Mouse (Mus musculus) heart, postnatal 0 days (tissue): ENCODE data around the gene Scube2. TPM values are rescaled to one million over a fixed set of nuclear protein-coding genes. Genes with fewer than 3 reads are reported as not detected.

Experiments used
- ATAC-seq: fragments of 200-750 bp; cut with Nextera tagmentation; 2 replicates; pipeline ENCODE4 v1.8.0; 2017; ENCODE audit warnings: low read depth, moderate number of reproducible peaks, moderate library complexity; ENCODE audit not compliant: insufficient read depth
- DNase-seq: peaks from one replicate; pipeline ENCODE4 v3.0.0-alpha.2; 2016; ENCODE audit warnings: low spot score
- H3K27ac ChIP-seq: fragments of 300-500 bp; sonication (generic); 2 replicates; pipeline ENCODE4 v1.5.1; 2014; ENCODE audit warnings: low read depth, mild to moderate bottlenecking
- H3K27me3 ChIP-seq: fragments of 300-500 bp; sonication (generic); 2 replicates; pipeline ENCODE4 v1.6.1; 2014; ENCODE audit warnings: low read length, mixed read lengths; ENCODE audit not compliant: control insufficient read depth, insufficient read depth
- H3K36me3 ChIP-seq: fragments of 300-500 bp; sonication (generic); replicated peaks from 2 replicates; pipeline ENCODE4 v1.6.1; 2014; ENCODE audit warnings: low read length, mixed read lengths; ENCODE audit not compliant: control insufficient read depth, insufficient read depth
- H3K4me1 ChIP-seq: fragments of 300-500 bp; sonication (generic); 2 replicates; pipeline ENCODE4 v1.6.1; 2014; ENCODE audit warnings: antibody characterized with exemption; ENCODE audit not compliant: control insufficient read depth, insufficient read depth
- H3K4me2 ChIP-seq: fragments of 300-500 bp; sonication (generic); 2 replicates; pipeline ENCODE4 v1.6.1; 2014; ENCODE audit warnings: low read depth, mild to moderate bottlenecking, low read length, moderate library complexity
- H3K4me3 ChIP-seq: fragments of 300-500 bp; sonication (generic); 2 replicates; pipeline ENCODE4 v1.5.1; 2014; ENCODE audit warnings: low read depth, low read length
- H3K9ac ChIP-seq: fragments of 300-500 bp; sonication (generic); replicated peaks from 2 replicates; pipeline ENCODE4 v1.6.1; 2014; ENCODE audit warnings: low read depth, low read length, mixed read lengths
- H3K9me3 ChIP-seq: fragments of 300-500 bp; sonication (generic); replicated peaks from 2 replicates; pipeline ENCODE4 v1.6.1; 2016; ENCODE audit warnings: low read length; ENCODE audit not compliant: control insufficient read depth
- CTCF ChIP-seq: IDR thresholded peaks from 2 replicates; pipeline ENCODE4 v1.5.1; 2016; ENCODE audit warnings: antibody characterized with exemption, control low read depth, low read depth
- EP300 ChIP-seq: IDR thresholded peaks from 2 replicates; pipeline ENCODE4 v1.6.1; 2016; ENCODE audit warnings: antibody characterized with exemption, low read depth
- WGBS: fragments of 180-500 bp; shearing (Covaris S2); extraction: QIAGEN DNeasy Blood & Tissue Kit; methylation state at CpG from one replicate; pipeline ENCODE4 v1.1.7; 2014; 5-methylcytosine and 5-hydroxymethylcytosine counted together
- polyA plus RNA-seq: library from polyadenylated mRNA; unstranded; fragments of >200 nt; fragmentation: Nextera tagmentation; extraction: Ambion mirVana; gene quantifications from 2 replicates; pipeline ENCODE4 v1.2.1, GENCODE M21; 2015
- total RNA-seq: library from RNA; depleted of rRNA; stranded (reverse); fragments of >200 nt; gene quantifications from 2 replicates; pipeline ENCODE4 v1.2.3, GENCODE M21; 2014; ENCODE audit warnings: low replicate concordance; rRNA removed

The Scube2 gene
- total and polyA plus RNA-seq, 2 experiments from 2014 or later, result 8.3 to 16.8 TPM

- Histone ChIP-seq H3K4me3 (peak overlapping the region; percentile 78), H3K4me2 (peak overlapping the region; percentile 73), H3K9ac (peak overlapping the region; percentile 93), H3K4me1 (peaks cover 12% of the 10 kb centered on the region), H3K9me3 (no peaks in the 10 kb centered on the region), H3K27ac (peak overlapping the region; percentile 82), H3K36me3 (peaks cover 13% of the 10 kb centered on the region), H3K27me3 (no peaks in the 10 kb centered on the region)
- TF ChIP-seq CTCF, result no peak
- TF ChIP-seq EP300, result no peak
- no peak for DNase-seq
- 3% methylated on average over 13 of the region's 13 CpGs for WGBS
- ATAC-seq, result no peak; the same call in 1 of the 2 replicates
Observed at GRCm38 (mm10) chr7:109751427-109752007, 114.0 kb downstream of the Scube2 start.

Other genes with a start within 250 kb of the Scube2 start
- 58.8 and 60.7 TPM in 2 replicates for gene St5, start 162.1 kb downstream of the Scube2 start, total RNA-seq
- 26.9 and 28.8 TPM in 2 replicates for gene St5, start 162.1 kb downstream of the Scube2 start, polyA plus RNA-seq
- 6.9 and 14.8 TPM in 2 replicates for gene Akip1, start 162.0 kb downstream of the Scube2 start, total RNA-seq
- 29.5 and 32.7 TPM in 2 replicates for gene Akip1, start 162.0 kb downstream of the Scube2 start, polyA plus RNA-seq
- gene BC051019, start 141.8 kb downstream of the Scube2 start, total RNA-seq, result 0.27 TPM in 1 of 2 replicates, not detected in the other
- 0.48 TPM in 1 of 2 replicates, not detected in the other for gene BC051019, start 141.8 kb downstream of the Scube2 start, polyA plus RNA-seq
- gene Ascl3, start 134.0 kb downstream of the Scube2 start, total RNA-seq, result not detected in 2 replicates
- 0.34 TPM in 1 of 2 replicates, not detected in the other for gene Ascl3, start 134.0 kb downstream of the Scube2 start, polyA plus RNA-seq
- gene Tmem9b, start 112.8 kb downstream of the Scube2 start, total RNA-seq, result 111 and 142 TPM in 2 replicates
- 72.9 and 74.8 TPM in 2 replicates for gene Tmem9b, start 112.8 kb downstream of the Scube2 start, polyA plus RNA-seq
- gene Nrip3, start 83.7 kb downstream of the Scube2 start, total RNA-seq, result 0.15 and 0.53 TPM in 2 replicates
- gene Nrip3, start 83.7 kb downstream of the Scube2 start, polyA plus RNA-seq, result 0.18 and 0.33 TPM in 2 replicates
- gene Dennd5a, start 94.8 kb upstream of the Scube2 start, total RNA-seq, result 171 and 205 TPM in 2 replicates
- 31.1 and 34.6 TPM in 2 replicates for gene Dennd5a, start 94.8 kb upstream of the Scube2 start, polyA plus RNA-seq
- 66.4 and 93.7 TPM in 2 replicates for gene Tmem41b, start 121.2 kb upstream of the Scube2 start, total RNA-seq
- gene Tmem41b, start 121.2 kb upstream of the Scube2 start, polyA plus RNA-seq, result 63.7 and 64.8 TPM in 2 replicates
- gene Ipo7, start 152.6 kb upstream of the Scube2 start, total RNA-seq, result 72.6 and 85.5 TPM in 2 replicates
- gene Ipo7, start 152.6 kb upstream of the Scube2 start, polyA plus RNA-seq, result 24.0 and 24.3 TPM in 2 replicates
- gene Zfp143, start 195.5 kb upstream of the Scube2 start, total RNA-seq, result 5.4 and 21.0 TPM in 2 replicates
- 8.5 and 9.6 TPM in 2 replicates for gene Zfp143, start 195.5 kb upstream of the Scube2 start, polyA plus RNA-seq